In the genomic region with DNA sequence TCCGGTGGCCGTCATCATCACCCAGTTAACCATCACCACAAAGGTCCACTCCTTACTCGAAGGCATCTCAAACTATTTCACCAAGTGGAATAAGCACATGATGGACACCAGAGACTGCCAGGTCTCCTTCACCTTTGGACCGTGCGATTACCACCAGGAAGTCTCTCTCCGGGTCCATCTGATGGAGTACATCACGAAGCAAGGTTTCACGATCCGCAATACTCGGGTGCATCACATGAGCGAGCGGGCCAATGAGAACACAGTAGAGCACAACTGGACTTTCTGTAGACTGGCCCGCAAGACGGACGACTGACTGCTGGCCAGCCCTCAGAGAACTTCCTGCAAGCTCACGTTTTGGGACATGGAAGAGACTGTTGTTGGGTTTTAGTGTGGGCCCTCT, we compare ENCODE assay signal across 28 mouse cellular contexts. TPM values are rescaled to one million over a fixed set of nuclear protein-coding genes. Genes with fewer than 3 reads are reported as not detected.
DNase-seq lines count a peak whose midpoint lies in the region; ATAC-seq and TF ChIP-seq lines count a peak whose summit lies in the region.
"Had no signal": no experiment of that assay in that cellular context is flagged by ENCODE, and none has a peak within 500 bp of the region (broad histone marks: within the 10 kb centered on the region; RNA-seq: fewer than 3 reads in every experiment).

No protein-coding gene starts in this region.

- H3K79me2 ChIP-seq in liver, adult 2 months (ENCODE audit: control insufficient read depth, insufficient read depth, low read length) = peaks cover 8% of the 10 kb centered on the region; the same call in 1 of the 2 replicates

- no peak for ATAC-seq in kidney, embryonic 14.5 days (ENCODE audit: low FRiP score, low TSS enrichment)
- no peak for ATAC-seq in liver, embryonic 12.5 days
- no peak for ATAC-seq in liver, postnatal 0 days
- ATAC-seq: forebrain, embryonic 14.5 days; forebrain, postnatal 0 days; Patski had no signal

- TF ChIP-seq CTCF in liver, adult 2 months (IDR thresholded peaks at IDR 0.05; ENCODE audit: low read depth, low read length) = no peak
- TF ChIP-seq CTCF in liver, postnatal 0 days (IDR thresholded peaks at IDR 0.05; ENCODE audit: low read depth) = no peak

- no peaks in the 10 kb centered on the region for H3K9me3 ChIP-seq in kidney, embryonic 14.5 days (ENCODE audit: control insufficient read depth, low read length)
- H3K9me3 ChIP-seq in liver, embryonic 12.5 days (replicated peaks) = no peaks in the 10 kb centered on the region
- H3K9me3 ChIP-seq in liver, postnatal 0 days (ENCODE audit: low read length) = no peaks in the 10 kb centered on the region
- H3K9me3 ChIP-seq: forebrain, embryonic 10.5 days; G1E; heart, embryonic 10.5 days; heart, embryonic 13.5 days had no signal

- TF ChIP-seq POLR2A in liver, adult 2 months (IDR thresholded peaks at IDR 0.05; ENCODE audit: extremely low read depth, insufficient read depth, low read length) = no peak

- H3K4me1 ChIP-seq in kidney, embryonic 14.5 days (ENCODE audit: control insufficient read depth, insufficient read depth, low read length) = peaks cover 7% of the 10 kb centered on the region; the same call in 1 of the 2 replicates
- H3K4me1 ChIP-seq in liver, adult 2 months (ENCODE audit: control insufficient read depth, insufficient read depth, low read length) = peaks cover 3% of the 10 kb centered on the region; the same call in 1 of the 2 replicates
- peaks cover 44% of the 10 kb centered on the region for H3K4me1 ChIP-seq in liver, embryonic 12.5 days
- H3K4me1 ChIP-seq in liver, postnatal 0 days (ENCODE audit: insufficient read depth) = peaks cover 10% of the 10 kb centered on the region

- H3K27ac ChIP-seq in kidney, embryonic 14.5 days (ENCODE audit: low read depth, low read length) = no peak overlapping the region
- no peak overlapping the region for H3K27ac ChIP-seq in liver, adult 2 months (replicated peaks; ENCODE audit: insufficient read depth, low read depth, low read length)
- H3K27ac ChIP-seq in liver, embryonic 12.5 days = no peak overlapping the region
- no peak overlapping the region for H3K27ac ChIP-seq in liver, postnatal 0 days (ENCODE audit: low read depth)
- H3K27ac ChIP-seq: forebrain, embryonic 10.5 days; gastrocnemius, adult 2 months; heart, embryonic 10.5 days; heart, embryonic 13.5 days; hindbrain, embryonic 14.5 days had no signal

- no peaks in the 10 kb centered on the region for H3K27me3 ChIP-seq in kidney, embryonic 14.5 days (ENCODE audit: control insufficient read depth, insufficient read depth, low read length)
- no peaks in the 10 kb centered on the region for H3K27me3 ChIP-seq in liver, adult 2 months (ENCODE audit: control insufficient read depth, insufficient read depth, low read length)
- H3K27me3 ChIP-seq in liver, embryonic 12.5 days (replicated peaks) = no peaks in the 10 kb centered on the region
- H3K27me3 ChIP-seq in liver, postnatal 0 days (ENCODE audit: insufficient read depth, low read length) = no peaks in the 10 kb centered on the region
- H3K27me3 ChIP-seq: CH12.LX; heart, embryonic 13.5 days; Patski had no signal

- no peak overlapping the region for H3K4me3 ChIP-seq in kidney, embryonic 14.5 days (ENCODE audit: low read length)
- no peak overlapping the region for H3K4me3 ChIP-seq in liver, adult 2 months (ENCODE audit: insufficient read depth, low read depth, low read length)
- no peak overlapping the region for H3K4me3 ChIP-seq in liver, embryonic 12.5 days
- no peak overlapping the region for H3K4me3 ChIP-seq in liver, postnatal 0 days (ENCODE audit: low read depth, low read length)
- H3K4me3 ChIP-seq: forebrain, embryonic 10.5 days; gastrocnemius, adult 2 months; heart, embryonic 10.5 days; heart, embryonic 13.5 days had no signal

- TF ChIP-seq EP300 in liver, postnatal 0 days (IDR thresholded peaks at IDR 0.05; ENCODE audit: low read depth) = no peak

- whole genome bisulfite sequencing in kidney, embryonic 14.5 days = 94% methylated on average over 16 of the region's 16 CpGs
- WGBS in liver, adult 2 months = 63% methylated on average over 16 of the region's 16 CpGs
- 89% methylated on average over 16 of the region's 16 CpGs for WGBS in liver, embryonic 12.5 days (ENCODE audit: insufficient replicate concordance)
- 92% methylated on average over 16 of the region's 16 CpGs for WGBS in liver, postnatal 0 days (ENCODE audit: insufficient replicate concordance)

- peak; percentile 88 for DNase-seq in kidney, adult 11 months
- no peak for DNase-seq in kidney, postnatal 4 days
- DNase-seq in kidney, adult 8-10 months = peak; percentile 85 to 86
- DNase-seq in liver, adult 2 months (ENCODE audit: extremely low read depth, low read depth, low spot score) = peak; percentile 74
- DNase-seq in liver, postnatal 0 days = peak; percentile 10
- DNase-seq: adrenal gland, postnatal 10 days; adrenal gland, postnatal 36 days; B cell, adult 2 months; cerebellum, adult 18-20 months; cerebellum, adult 9-10 months; cerebellum, postnatal 14 days; forebrain, postnatal 0 days; gastrocnemius, adult 2 months; gastrocnemius, postnatal 14 days; heart, adult 18-20 months; heart, postnatal 14 days; heart, postnatal 4 days had no signal

- H3K4me2 ChIP-seq in kidney, embryonic 14.5 days (replicated peaks; ENCODE audit: low read depth, low read length) = no peak overlapping the region
- no peak overlapping the region for H3K4me2 ChIP-seq in liver, embryonic 12.5 days
- H3K4me2 ChIP-seq in liver, postnatal 0 days (ENCODE audit: low read depth, low read length) = no peak overlapping the region
- H3K4me2 ChIP-seq: heart, embryonic 13.5 days; hindbrain, embryonic 14.5 days had no signal

- H3K36me3 ChIP-seq in kidney, embryonic 14.5 days (ENCODE audit: control insufficient read depth, insufficient read depth, low read length) = peaks cover 10% of the 10 kb centered on the region; the same call in 1 of the 2 replicates
- H3K36me3 ChIP-seq in liver, adult 2 months (ENCODE audit: control insufficient read depth, insufficient read depth, low read length) = peaks cover 30% of the 10 kb centered on the region
- H3K36me3 ChIP-seq in liver, embryonic 12.5 days = peaks cover 14% of the 10 kb centered on the region
- peaks cover 12% of the 10 kb centered on the region; the same call in 1 of the 2 replicates for H3K36me3 ChIP-seq in liver, postnatal 0 days (replicated peaks; ENCODE audit: insufficient read depth, low read length)

- H3K9ac ChIP-seq in kidney, embryonic 14.5 days (ENCODE audit: low read depth, low read length) = no peak overlapping the region
- no peak overlapping the region for H3K9ac ChIP-seq in liver, adult 2 months (ENCODE audit: low read depth, low read length)
- no peak overlapping the region for H3K9ac ChIP-seq in liver, embryonic 12.5 days
- H3K9ac ChIP-seq in liver, postnatal 0 days (replicated peaks) = no peak overlapping the region
- H3K9ac ChIP-seq: forebrain, postnatal 0 days; heart, embryonic 13.5 days; hindbrain, embryonic 14.5 days had no signal

RNA-seq across cellular contexts. Expression of gene Kctd6, which starts 8.6 kb away (rescaled TPM):
- polyA plus RNA-seq in kidney, embryonic 14.5 days (2014; fragmentation: Nextera tagmentation; extraction: Ambion mirVana) = 9.1 and 10.4 TPM in 2 replicates
- 4.3 and 5.2 TPM in 2 replicates for total RNA-seq in liver, adult 2 months (2014; rRNA removed)
- polyA plus RNA-seq in liver, adult 2 months (2012; rRNA removed) = 3.9 and 5.1 TPM in 2 replicates
- 7.8 and 8.6 TPM in 2 replicates for polyA plus RNA-seq in liver, embryonic 12.5 days (2016; fragmentation: Nextera tagmentation; extraction: Ambion mirVana)
- 9.7 and 10.0 TPM in 2 replicates for polyA plus RNA-seq in liver, postnatal 0 days (2015; fragmentation: Nextera tagmentation; extraction: Ambion mirVana)

RNA-seq across cellular contexts. Expression of gene Acox2, which starts 36.6 kb away (rescaled TPM):
- not detected in 2 replicates for polyA plus RNA-seq in kidney, embryonic 14.5 days (2014; fragmentation: Nextera tagmentation; extraction: Ambion mirVana)
- total RNA-seq in liver, adult 2 months (2014; rRNA removed) = 213 and 244 TPM in 2 replicates
- 301 and 313 TPM in 2 replicates for polyA plus RNA-seq in liver, adult 2 months (2012; rRNA removed)
- 2.8 and 3.5 TPM in 2 replicates for polyA plus RNA-seq in liver, embryonic 12.5 days (2016; fragmentation: Nextera tagmentation; extraction: Ambion mirVana)
- polyA plus RNA-seq in liver, postnatal 0 days (2015; fragmentation: Nextera tagmentation; extraction: Ambion mirVana) = 64.9 and 66.7 TPM in 2 replicates
- total RNA-seq: CH12.LX; G1E; heart, postnatal 4 days had no signal
- polyA plus RNA-seq: embryonic facial prominence, embryonic 11.5 days; forebrain, embryonic 10.5 days; forebrain, embryonic 14.5 days; G1E; hindbrain, embryonic 14.5 days had no signal

RNA-seq across cellular contexts. Expression of gene Pdhb, which starts 49.7 kb away (rescaled TPM):
- 231 and 247 TPM in 2 replicates for polyA plus RNA-seq in kidney, embryonic 14.5 days (2014; fragmentation: Nextera tagmentation; extraction: Ambion mirVana)
- total RNA-seq in liver, adult 2 months (2014; rRNA removed) = 138 and 177 TPM in 2 replicates
- polyA plus RNA-seq in liver, adult 2 months (2012; rRNA removed) = 53.3 and 62.8 TPM in 2 replicates
- polyA plus RNA-seq in liver, embryonic 12.5 days (2016; fragmentation: Nextera tagmentation; extraction: Ambion mirVana) = 138 and 139 TPM in 2 replicates
- polyA plus RNA-seq in liver, postnatal 0 days (2015; fragmentation: Nextera tagmentation; extraction: Ambion mirVana) = 119 and 125 TPM in 2 replicates

Comparison
In these comparisons a context has a peak if more than half of its experiments do, and no peak if none do; other contexts are left out.
1. DNase-seq: peak in kidney, adult 11 months (single experiment), kidney, adult 8-10 months (2 of 2), liver, adult 2 months (single experiment) and liver, postnatal 0 days (single experiment); none in kidney, postnatal 4 days (0 of 2).
2. RNA of gene Acox2, which starts 36.6 kb away (polyA plus RNA-seq): 301 to 313 TPM in liver, adult 2 months and 64.9 to 66.7 TPM in liver, postnatal 0 days; 2.8 to 3.5 TPM in liver, embryonic 12.5 days and not detected in kidney, embryonic 14.5 days; every median in the first group is over 10 times any median in the second.